Mouse (Mus musculus) layer of hippocampus, postnatal 25 days (tissue): ENCODE results near the gene Tecpr1. TPM values are rescaled to one million over a fixed set of nuclear protein-coding genes. Genes with fewer than 3 reads are reported as not detected.

ENCODE experiments used
- DNase-seq, 2 experiments: peaks; one replicate each; pipeline ENCODE4 v3.0.0; 2022; ENCODE audit warnings: mixed read lengths in 2 of 2, low spot score in 1 of 2; ENCODE audit errors: extremely low spot score in 1 of 2
- total RNA-seq, 2 experiments: library from RNA; stranded (reverse); gene quantifications; 2 replicates each; pipeline ENCODE4 v1.2.3; 2021

Tecpr1 gene
- total RNA-seq, 2 experiments from 2014 or later: 92.5 to 109 TPM

GRCm38 (mm10) chr5:144254122-144254810, 30.9 kb upstream of the Tecpr1 start:
- no peak for DNase-seq

- no peak for DNase-seq
Measured at GRCm38 (mm10) chr5:144253212-144253611, 29.8 kb upstream of the Tecpr1 start.

- DNase-seq: no peak
Measured at GRCm38 (mm10) chr5:144251876-144252577, 28.6 kb upstream of the Tecpr1 start.

GRCm38 (mm10) chr5:144249871-144250270, 26.5 kb upstream of the Tecpr1 start:
- DNase-seq: no peak

GRCm38 (mm10) chr5:144247906-144248585, 24.6 kb upstream of the Tecpr1 start:
- DNase-seq: no peak

GRCm38 (mm10) chr5:144247307-144247706, 23.9 kb upstream of the Tecpr1 start:
- DNase-seq: no peak

- DNase-seq: no peak
Measured at GRCm38 (mm10) chr5:144246669-144247068, 23.3 kb upstream of the Tecpr1 start.

GRCm38 (mm10) chr5:144245592-144245991, 22.2 kb upstream of the Tecpr1 start:
- no peak for DNase-seq

GRCm38 (mm10) chr5:144243901-144244487, 20.6 kb upstream of the Tecpr1 start, which contains the start of gene Bri3:
Gene Bri3, plus strand, starts transcription at chr5:144244437.
- no peak for DNase-seq

GRCm38 (mm10) chr5:144238969-144239368, 15.6 kb upstream of the Tecpr1 start:
- no peak for DNase-seq

GRCm38 (mm10) chr5:144234714-144235113, 11.3 kb upstream of the Tecpr1 start:
- DNase-seq: no peak

- DNase-seq: no peak
Measured at GRCm38 (mm10) chr5:144234222-144234621, 10.8 kb upstream of the Tecpr1 start.

GRCm38 (mm10) chr5:144232531-144232930, 9.1 kb upstream of the Tecpr1 start:
- no peak for DNase-seq

- no peak for DNase-seq
Measured at GRCm38 (mm10) chr5:144231410-144231809, 8.0 kb upstream of the Tecpr1 start.

- DNase-seq: no peak
Measured at GRCm38 (mm10) chr5:144230216-144230615, 6.8 kb upstream of the Tecpr1 start.

GRCm38 (mm10) chr5:144226220-144226619, 2.8 kb upstream of the Tecpr1 start:
- DNase-seq: no peak

GRCm38 (mm10) chr5:144223899-144224816, 743 bp upstream of the Tecpr1 start:
- no peak for DNase-seq

- DNase-seq: no peak
Measured at GRCm38 (mm10) chr5:144222811-144223502, 458 bp downstream of the Tecpr1 start.

GRCm38 (mm10) chr5:144221305-144221704, 2.1 kb downstream of the Tecpr1 start:
- DNase-seq: no peak
